Mouse (Mus musculus) thymus, postnatal 10 days (tissue): ENCODE data around the gene Dexi.

Source experiments
- DNase-seq, 2 experiments: peaks; one replicate each; pipeline ENCODE4 v3.0.0; 2021; ENCODE audit warnings: low spot score in 2 of 2

Gene Dexi

DNA sequence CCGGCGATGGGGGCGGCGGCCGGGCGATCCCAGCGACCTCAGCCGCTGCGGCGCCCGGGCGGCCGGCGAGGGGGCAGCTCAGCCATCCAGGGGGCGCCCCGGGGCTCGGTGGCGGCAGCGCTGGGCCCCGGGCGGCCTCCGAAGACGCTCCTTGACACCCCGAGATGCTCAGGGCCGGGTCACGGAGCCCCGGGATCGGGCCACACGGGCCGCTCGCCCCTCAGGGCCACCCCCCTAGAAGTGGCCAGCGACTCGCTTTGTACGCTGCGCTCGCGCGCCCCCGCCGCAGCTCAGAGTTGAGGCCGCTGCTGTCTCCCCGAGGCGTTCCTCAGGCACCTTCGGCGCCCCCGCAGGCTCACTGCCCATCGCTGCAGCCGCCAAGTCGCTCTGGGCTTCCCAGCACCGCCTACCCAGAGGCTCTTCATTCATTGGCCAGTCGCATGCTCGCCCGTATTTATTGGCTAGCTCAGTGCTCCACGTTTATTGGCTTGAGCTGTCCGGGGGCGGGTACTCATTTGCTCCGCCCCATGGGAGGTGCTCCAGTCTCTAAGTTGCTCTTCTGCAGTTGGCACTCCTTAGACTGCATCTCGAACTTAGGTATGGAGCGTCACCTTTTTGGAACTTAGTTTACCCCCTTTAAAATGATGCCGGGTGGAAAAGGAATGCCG lies at the start of gene Dexi:
Gene Dexi, minus strand, starts transcription at position 357 of the 668 bp plus-strand sequence.
- DNase-seq = peak; percentile 93 to 96

DNA sequence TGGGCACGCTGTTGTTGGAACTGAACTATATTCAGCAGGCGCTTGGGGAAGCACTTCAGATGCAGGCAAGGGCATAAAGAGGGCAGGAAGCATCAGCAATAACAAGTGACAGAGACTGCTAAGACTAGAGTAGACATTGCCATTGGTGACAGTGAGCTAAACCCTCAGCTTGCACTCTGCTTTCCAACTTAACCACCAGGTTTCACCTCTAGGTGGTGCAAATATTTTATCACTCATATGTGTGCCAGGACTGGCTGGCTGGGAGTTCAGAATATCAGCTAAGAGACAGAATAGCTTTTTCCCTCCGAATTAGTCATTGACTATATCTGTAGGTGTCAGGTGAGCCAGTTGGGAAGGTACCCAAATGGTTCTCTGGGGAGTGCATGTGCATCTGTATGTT lies 43.7 kb upstream of the Dexi start:
- DNase-seq = peak; percentile 36 to 58

DNA sequence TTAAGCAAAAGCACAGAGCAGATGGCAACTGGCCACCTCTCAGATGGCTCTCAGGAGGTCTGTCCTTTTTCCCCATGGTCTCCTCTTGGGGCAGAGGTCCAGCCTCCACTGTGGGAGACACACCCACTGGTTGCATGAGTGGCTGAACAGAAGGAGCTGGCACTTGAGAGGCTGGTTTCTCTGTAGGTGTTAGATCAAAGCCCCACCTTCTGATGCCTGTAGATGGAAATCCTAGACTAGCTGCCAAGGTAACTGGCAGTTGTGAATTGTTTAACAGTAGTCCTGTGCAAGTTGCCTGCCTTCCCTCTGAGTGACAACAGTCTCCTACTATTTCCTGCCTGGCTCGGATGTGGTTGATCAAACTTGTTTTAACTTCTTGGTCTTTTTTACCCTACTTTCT lies 42.3 kb upstream of the Dexi start:
- peak; percentile 27 to 49 for DNase-seq

DNA sequence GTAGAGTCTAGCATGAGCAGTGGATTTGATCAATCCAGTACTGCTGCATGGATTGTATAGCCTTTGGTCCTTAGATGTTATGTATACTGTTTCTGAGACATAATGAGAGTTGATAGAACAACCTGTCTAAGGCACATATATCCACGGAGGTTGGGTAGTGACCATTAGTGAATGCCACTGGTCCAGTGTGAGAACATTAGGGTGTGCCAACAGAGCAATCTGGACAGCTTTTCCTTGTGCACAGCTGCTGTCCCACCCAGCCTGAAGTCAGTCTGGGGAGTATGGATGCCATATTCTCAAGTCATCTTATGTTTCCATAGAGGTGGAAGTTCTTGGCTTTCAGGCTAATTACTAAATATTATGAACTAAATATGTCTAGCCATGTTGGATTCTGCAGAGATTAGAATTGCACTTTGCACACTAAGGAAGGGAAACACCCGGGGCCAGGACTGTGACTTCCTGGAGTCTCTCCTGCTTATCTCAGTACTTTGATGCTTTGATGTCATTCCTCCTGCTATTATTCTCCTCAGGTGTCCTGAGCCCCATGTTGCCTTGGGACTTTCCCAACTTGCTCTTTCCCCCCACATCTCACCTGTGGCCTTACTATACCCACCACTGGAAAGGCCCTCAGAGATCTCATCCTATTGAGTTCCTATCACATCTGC lies 38.5 kb upstream of the Dexi start:
- no peak for DNase-seq

DNA sequence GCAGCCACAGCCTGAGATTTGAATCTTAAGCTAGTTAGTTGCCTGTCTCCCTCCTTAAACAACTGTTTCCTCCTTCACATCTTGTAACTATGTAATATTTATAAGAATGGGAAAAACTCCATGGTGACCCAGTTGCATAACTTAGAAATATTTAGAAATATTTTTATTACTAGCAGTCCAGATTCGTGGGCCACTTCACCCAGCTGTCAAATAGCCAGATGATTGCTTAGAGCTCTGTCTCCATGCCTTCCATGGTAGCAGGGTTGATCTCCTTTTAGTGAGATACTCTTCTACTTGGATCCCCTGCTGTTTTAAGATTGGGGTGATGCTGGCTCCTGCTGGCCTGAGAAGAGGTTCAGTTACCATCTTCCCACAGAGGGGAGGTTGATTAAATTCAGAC lies 35.5 kb upstream of the Dexi start:
- no peak for DNase-seq

DNA sequence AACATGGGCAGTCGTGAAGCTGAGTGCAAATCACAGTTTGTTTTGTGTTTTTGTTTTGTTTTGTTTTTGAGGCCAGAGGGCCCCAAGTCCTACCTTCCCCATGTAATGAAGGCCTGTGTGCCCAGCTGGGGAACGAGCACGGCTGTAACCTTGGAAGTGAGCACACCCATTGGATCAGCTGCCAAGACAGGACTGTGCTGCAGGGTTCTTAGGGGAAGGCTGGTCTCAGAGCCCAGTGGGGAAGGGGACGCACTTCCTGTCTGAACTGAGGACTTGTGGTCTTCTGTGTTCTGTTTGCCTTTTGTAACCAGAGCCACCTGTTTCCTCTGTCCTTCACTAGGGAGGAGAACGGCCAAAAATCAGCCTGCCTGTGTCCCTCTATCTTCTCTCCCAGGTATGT lies 34.7 kb upstream of the Dexi start:
- no peak for DNase-seq

DNA sequence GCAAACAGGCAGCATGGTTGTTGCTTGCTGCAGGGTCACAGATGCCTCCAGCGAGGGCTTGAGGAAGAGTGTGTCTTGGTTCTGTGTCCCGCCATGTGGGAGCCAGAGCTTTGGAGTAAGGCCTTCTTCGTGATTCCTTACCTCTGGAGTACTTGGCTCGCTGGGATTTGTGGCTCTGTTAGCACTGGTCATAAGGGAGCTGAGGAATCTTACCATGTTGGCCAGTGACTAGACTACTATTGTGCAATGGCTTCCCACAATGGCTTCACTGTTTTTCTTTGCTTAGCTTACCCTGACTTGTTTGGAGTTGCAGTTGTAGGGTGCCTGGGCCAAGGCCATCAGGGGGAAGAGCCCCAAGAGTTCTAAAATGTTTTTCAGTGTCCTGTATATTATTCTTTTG lies 33.1 kb upstream of the Dexi start:
- no peak for DNase-seq

DNA sequence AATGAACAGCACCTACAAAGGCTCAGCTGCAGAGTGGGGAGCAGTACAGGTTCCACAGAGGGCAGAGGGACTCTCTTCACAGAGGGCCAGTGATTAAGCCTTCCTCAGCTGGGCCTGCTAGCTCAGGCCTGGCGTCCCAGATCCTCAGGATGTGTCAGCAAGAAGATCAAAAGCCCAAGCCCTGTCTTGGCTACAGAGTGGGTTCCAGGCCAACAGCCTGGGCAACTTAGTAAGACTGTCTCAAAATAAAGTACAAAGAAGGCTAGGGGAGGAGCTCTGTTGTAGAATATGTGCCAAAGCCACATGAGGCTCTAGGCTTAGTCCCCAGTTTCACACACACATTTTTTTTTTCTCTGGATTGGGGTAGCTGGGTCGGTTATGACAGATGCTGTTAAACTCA lies 32.1 kb upstream of the Dexi start:
- DNase-seq = no peak

DNA sequence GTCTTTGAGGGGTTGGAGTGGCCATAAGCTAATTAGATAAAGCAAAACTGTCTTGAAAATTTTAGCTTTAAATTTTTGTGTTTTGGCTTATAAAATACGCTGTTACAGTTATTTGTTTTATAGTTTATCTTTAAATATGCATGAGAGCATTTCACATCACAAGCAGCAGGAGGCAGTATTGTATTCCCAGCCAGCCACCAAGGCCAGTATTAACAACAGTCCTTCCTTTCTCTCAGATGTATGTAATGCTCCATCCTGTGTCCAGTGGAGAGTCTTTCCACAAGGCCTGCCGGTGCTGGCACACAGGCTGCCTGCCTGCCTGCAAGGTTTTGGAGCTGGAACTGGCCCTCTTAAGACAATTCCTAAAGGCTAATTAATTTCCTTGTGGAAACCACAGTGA lies 29.0 kb upstream of the Dexi start:
- DNase-seq = peak in 1 of 2 experiments; percentile 43

DNA sequence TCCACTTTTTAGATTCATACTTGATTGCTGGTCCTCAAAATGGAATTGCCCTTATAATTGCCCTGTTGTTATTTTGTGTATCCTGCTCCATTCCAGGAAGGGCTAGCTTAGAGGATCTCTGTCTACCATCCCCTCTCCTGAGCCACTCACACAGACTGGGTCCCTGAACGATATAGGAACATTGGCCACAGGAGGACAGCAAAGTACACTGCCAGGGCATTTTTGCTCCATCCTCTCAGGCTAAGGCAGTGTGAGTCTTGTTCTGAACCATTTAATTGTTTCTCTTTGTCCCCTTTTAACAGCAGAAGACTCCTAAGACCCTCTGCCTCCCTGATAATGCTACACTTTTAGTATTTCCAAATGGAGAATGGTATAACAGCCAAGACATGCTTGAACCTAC lies 27.9 kb upstream of the Dexi start:
- DNase-seq = peak; percentile 43 to 79

DNA sequence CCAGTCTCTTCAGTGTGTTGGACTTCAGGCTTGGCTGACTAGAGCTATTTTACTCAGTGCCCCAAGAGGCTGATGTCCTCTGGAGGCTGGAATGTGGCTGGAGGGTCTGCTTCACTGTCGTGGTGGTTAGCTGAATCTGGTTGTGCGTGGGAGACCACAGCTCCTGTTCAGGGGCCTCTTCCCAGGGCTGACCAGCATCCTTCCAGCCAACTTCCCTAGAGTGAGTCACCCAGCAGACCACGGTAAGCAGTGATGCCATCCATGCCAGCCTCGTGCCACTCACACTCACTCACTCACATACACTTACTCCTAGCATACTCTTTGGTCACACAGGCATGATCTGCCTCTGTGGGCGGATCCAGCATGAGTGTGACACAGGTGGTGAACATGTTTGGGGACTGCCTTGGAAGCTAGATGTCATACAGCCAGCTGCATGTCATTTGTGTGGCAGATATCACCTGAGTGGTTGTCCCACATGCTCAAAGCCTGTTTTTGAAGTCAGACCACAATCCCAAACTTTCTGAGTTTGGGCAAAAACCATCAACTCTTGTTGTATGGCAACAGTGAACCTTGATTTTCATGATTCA lies 27.0 kb upstream of the Dexi start:
- peak; percentile 18 to 27 for DNase-seq

DNA sequence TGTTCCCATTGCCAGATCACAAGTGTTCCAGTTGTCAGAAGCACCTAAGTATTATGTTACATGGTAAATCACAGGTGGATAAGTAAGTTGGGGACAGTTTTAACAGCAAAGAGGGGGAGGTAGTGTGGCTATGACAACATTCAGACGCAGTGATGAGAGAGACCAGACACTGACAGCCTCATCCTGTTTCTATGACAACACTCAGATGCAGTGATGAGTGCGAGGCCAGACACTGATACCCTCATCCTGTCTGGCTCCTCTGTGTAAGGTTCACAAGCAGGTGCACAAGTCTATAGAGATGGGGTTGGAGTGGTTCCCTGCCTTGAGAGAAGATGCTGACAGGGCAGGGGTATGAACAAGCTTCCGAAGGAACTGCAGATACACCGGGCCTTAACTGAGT lies 24.3 kb upstream of the Dexi start:
- DNase-seq = no peak

DNA sequence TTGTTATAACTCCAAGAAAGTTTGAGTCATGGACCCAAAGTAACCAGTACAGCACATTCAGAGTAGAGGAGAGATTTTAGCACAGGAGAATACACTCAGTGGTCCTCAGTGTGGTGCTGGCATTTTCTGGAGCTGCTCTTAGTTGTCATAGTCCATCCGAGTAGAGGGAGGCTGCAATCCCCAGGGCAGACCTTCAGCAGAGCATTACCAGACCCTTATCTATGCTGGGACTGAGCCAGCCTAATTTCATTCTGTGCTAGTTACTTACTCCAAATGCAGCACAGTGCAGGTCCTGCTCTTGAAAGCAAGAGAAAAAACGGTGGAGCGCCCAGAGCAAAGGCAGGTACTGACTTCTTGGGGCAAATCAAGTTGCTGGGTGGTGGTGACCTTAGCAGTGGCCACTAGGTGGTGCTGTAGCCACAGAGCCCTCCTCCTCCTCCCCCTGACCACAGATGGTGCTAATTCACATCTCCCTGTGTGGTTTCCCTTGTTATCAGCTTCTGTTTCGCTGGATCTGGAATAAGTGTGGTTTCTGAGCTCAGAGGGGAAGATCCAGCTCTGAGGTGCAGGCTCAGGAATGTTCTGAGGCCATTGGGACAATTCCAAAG lies 22.5 kb upstream of the Dexi start:
- peak; percentile 60 to 81 for DNase-seq

DNA sequence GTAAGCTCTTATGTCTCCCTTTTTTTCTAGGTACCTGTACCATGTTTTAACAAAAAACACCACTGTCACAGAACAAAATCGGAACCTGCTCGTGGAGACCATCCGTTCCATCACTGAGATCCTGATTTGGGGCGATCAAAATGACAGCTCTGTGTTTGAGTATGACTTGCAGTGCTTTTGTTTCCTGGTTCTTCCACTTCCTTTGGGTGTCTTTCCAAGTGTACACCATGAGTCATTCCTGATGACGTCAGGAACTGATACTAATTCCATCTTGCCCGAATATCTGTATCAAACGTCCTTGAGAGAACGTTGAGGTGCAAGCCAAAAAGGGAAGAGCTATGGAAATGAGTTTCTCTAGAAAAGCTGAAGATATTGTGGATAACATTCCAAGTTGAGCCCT lies 17.1 kb upstream of the Dexi start:
- no peak for DNase-seq

DNA sequence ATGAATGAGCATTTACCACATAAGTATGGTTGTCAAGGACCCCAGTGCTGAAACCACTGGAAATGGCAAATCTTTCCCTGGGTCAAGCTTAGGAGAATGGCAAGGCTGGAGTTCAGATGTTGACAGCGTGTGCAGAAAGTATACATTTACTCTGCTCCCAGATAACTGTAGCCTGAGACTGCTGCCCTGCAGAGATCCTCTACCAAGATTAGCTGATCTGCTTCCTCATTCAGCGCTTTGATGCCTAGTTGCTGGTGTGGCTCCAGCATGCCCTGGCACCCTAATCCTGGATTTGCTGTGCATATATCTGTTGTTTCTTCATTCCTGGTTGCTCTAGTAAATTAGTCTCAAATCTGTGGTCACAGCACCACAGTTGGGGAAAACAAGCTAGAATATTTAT lies 11.0 kb upstream of the Dexi start:
- DNase-seq = no peak

DNA sequence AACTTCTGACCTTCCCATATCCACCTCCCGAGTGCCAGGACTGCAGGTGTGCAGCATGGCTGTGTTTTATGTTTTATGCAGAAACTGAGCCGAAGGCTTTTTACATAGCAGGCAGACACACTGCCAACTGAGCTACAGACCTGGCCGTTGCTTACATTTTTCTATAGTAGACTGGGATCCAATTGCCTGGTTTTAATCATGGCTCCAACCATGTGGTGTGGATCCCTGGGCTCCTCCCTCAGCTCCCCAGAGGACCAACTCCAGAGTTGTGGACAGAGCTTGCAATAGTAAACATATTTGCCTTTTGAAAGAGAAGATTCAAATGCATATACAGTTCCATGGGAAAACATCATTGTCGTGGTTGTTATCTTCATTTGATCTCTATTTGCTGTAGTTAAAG lies 8.7 kb upstream of the Dexi start:
- DNase-seq = no peak

DNA sequence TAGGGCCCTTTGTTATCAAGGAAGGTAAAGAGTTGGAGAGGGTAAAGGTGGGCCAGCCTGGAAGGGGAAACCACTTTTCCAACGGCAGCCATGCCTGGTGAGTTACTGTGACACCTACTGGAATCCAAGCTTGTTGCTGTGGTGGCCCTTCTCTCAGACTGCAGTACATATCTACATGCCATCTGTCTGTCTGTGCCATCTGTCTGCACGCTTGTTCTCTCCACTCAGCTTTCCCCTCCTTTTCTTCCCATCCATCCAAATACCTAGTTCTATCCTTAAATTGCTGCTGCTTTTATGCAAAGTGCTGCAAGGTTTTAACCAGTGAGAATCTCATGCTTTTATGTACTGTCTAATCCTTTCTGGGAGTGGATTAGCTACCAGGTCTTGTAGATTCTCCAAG lies 6.7 kb upstream of the Dexi start:
- no peak for DNase-seq

DNA sequence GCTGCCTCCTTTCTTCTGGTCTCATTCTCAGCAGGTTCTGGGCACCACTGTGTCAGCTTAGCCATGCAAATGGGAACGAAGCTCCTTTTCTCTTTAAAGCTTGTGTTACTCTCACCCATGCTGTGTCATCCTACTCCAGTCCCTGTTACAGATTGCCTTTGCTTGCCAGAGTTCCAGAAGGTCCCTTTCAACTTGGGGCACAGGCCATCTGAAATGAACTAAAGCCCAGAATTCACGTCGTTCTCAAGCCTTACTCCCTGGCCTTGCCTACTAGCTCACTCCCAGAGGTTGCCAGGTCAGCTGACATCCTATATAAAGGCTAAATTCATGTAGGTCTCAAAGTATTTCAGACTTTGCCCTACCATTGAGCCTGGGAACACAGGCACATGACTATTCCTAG lies 6.1 kb upstream of the Dexi start:
- no peak for DNase-seq

DNA sequence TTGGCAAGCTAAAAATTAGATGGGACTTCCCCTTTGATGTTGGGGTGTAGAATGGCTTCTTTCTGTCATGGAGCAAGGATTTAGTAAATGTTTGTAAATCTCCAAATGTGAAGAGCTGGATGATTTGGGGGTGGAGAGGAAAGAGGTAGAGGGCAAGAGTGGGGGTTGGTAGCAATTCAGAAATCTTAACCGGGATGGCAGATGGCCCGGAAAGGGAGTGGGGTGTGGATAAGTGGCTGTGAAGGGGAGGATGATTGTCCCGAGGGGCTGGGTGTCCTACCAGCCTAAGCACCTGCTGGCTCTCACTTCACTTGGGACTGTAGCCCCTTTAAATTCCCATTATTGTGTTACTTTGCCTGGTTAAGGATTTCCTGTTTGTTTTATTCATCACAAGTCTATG lies 4.0 kb upstream of the Dexi start:
- DNase-seq = no peak

DNA sequence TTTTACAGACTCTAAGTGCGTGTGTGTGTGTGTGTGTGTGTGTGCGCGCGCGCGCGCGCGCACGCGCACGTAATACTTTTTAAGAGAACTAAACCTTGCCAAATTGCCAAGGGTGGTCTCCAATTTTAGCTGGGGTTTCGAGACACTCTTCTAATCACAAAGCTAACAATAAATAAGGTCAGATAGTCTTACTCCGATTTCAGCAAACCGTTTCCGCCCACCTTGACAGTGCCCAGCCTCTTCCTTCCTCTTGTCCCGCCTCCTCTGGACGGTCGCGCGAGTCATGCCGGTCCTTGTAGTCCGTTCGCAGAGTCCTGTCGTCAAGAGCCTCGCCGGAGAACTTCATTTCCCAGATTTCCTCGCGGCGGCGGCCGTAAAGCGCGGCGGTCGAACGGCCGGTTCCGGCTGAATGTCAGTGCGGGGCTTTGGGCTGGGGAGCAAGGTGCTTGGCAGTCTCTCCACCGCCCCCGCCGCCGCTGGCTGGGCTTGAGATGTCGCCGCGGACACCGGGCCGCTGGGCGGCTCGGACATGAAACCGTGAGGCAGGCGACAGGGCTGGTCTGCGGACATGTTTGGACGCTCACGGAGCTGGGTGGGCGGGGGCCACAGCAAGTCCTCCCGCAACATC lies 2.3 kb upstream of the Dexi start, which contains the start of gene Clec16a:
Gene Clec16a, plus strand, starts transcription at position 345 of the 628 bp plus-strand sequence.
- DNase-seq = peak; percentile 94 to 95

DNA sequence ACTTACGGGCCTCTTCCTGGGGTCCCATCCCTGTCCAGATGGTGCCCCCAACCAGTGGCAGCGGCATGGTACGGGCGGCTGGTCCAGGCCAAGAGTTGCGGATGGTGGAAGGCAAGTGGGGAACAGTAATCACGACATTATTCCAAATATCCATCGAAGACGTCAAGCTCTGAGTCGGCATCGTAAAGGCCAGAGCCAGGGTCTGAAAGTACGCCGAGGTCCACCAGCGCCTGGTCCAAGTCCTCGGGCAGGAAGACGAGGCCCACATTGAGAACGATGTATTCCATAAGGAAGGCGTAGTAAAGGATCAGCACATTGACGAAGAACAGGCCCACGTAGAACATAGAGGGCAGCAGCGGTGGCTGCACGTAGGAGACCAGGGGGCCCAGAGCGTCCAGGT lies 588 bp downstream of the Dexi start:
- peak in 1 of 2 experiments; percentile 20 for DNase-seq

DNA sequence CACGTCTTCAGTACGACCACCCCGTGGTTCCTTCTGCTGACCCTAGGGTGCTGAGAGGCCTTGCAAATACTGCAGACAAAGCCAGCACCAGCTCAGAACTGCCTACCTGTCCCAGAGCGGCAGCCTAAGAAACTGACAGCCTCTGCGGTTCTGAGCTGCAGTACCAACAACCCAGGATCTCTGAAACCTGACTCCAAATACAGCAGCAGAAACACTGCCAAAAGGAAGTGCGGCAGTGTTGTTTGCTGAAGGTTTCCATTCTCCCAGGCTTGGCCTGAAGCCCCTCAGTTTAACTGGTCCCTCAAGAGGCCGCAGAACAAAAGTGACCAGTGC lies 1.3 kb downstream of the Dexi start:
- DNase-seq = no peak
